Mouse (Mus musculus) embryonic fibroblast, embryonic 13.5 days (primary cell): ENCODE results near the gene Cbx4.

Experiments used
- CTCF ChIP-seq: IDR thresholded peaks from 2 replicates; pipeline ENCODE4 v1.5.1; 2011; ENCODE audit warnings: mild to moderate bottlenecking, control low read depth, low read length, moderate library complexity, borderline replicate concordance; ENCODE audit not compliant: insufficient read depth
- POLR2A ChIP-seq: IDR thresholded peaks from 2 replicates; pipeline ENCODE4 v1.6.1; 2011; ENCODE audit warnings: low read depth, mild to moderate bottlenecking, control low read depth, low read length, moderate library complexity

DNA sequence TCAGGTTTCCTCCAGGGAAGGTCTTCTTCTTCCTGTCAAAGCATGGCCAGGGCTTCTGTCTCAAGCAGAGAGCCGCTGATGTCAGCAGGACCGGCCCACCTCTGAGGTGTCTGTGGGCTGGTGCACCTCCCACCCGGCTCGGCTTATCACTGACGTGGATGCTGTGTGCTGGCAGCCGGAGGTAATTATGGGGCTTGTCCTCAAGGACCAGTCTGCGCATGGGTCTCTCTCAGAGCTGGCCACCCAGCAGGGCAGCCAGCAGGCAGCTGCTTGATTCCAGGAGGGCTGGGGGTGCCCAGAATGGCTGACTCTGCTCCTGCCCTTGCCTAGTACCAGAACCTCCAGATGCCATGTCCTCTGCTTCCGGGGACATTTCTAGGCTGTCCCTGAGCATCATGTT lies 19.7 kb upstream of the Cbx4 start:
- TF ChIP-seq CTCF, result no peak
- no peak for TF ChIP-seq POLR2A
